Mouse (Mus musculus) bone marrow macrophage, adult 2 months (primary cell): ENCODE data around the gene 4921530L21Rik. TPM values are rescaled to one million over a fixed set of nuclear protein-coding genes. Genes with fewer than 3 reads are reported as not detected.

Experiments
- H3K27ac ChIP-seq: 2 replicates; pipeline ENCODE4 v1.5.1; 2012; ENCODE audit warnings: low read depth, low read length; ENCODE audit not compliant: insufficient read depth
- H3K4me1 ChIP-seq: 2 replicates; pipeline ENCODE4 v1.6.1; 2012; ENCODE audit warnings: low read length; ENCODE audit not compliant: control insufficient read depth, insufficient read depth
- H3K4me3 ChIP-seq: 2 replicates; pipeline ENCODE4 v1.5.1; 2012; ENCODE audit warnings: mild to moderate bottlenecking, low read length, moderate library complexity; ENCODE audit not compliant: insufficient read depth
- CTCF ChIP-seq: IDR thresholded peaks from 2 replicates; pipeline ENCODE4 v1.5.1; 2012; ENCODE audit warnings: low read depth, mild to moderate bottlenecking, low read length, moderate library complexity
- POLR2A ChIP-seq: IDR thresholded peaks from 2 replicates; pipeline ENCODE4 v1.6.1; 2012; ENCODE audit warnings: mild to moderate bottlenecking, low read depth, low read length, borderline replicate concordance
- polyA plus RNA-seq: library from polyadenylated mRNA; stranded (reverse); fragments of >200 nt; gene quantifications from 2 replicates; pipeline ENCODE4 v1.2.4, GENCODE M21; 2012; ENCODE audit not compliant: missing spikeins, insufficient read depth, insufficient read length

Gene 4921530L21Rik
- polyA plus RNA-seq: not detected in 2 replicates

DNA sequence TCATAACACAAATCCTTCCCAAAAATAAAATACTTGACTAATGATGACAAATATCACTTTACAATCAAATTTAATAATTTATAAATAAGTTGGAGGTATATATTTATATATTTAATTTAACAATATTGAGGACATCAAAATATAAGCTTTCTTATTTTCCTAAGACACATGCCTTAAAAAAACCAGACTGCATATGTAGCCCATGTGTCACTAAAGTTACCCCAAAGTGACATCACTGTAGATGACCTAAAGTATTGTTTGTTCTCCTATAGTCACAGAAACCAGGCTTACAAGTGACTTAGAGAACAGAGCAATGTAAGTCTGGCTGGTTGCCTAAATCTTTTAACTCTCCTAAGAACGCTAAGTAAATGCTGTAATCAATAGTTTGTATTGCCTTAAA is at the start of gene 4921530L21Rik:
Gene 4921530L21Rik, plus strand, starts transcription at position 301 of the 400 bp plus-strand sequence.
- TF ChIP-seq CTCF (no peak), POLR2A (no peak)
- Histone ChIP-seq H3K27ac (no peak within 1 kb of the TSS), H3K4me1 (no peaks in the 10 kb centered on the region), H3K4me3 (no peak within 1 kb of the TSS)

DNA sequence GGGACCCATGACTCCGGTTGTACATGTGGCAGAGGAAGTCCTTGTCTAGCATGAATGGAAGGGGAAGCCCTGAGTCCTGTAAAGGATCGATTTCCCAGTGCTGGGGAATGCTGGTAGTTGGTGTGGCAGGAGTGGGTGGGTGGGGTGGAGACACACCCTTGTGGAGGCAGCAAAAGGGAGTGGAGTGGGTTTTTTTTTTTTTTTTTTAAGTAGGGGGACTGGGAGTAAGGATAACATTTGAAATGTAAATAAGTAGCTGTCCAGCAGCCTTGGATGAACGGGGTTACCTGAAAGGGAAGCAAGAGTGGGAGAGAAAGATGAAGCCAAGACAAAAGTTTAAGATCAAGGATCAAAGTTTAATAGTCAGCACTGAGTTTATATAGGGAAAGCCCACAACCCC is 47.2 kb upstream of the 4921530L21Rik start:
- H3K27ac ChIP-seq: no peak overlapping the region
- TF ChIP-seq CTCF (no peak), POLR2A (no peak)
- H3K4me1 ChIP-seq: no peaks in the 10 kb centered on the region
- H3K4me3 ChIP-seq: no peak overlapping the region

DNA sequence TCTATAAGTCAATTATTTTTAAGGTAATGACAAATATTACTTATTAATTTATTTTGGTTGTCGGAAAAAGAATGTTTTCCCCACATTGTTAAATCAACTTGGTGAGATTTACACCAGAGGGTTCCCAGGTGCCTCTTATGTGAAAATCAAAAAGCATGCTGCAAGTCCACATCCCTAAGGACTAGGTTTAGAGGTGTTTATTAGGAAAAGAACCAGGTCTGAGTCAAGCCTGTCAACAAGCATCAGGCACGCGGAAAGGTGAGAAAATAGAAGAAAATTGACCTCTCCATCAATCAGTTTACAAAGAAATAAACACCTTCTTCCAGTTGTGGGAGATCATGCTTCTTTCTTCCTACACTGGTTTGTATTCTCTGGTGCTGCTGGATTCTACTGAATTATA is 18.1 kb upstream of the 4921530L21Rik start:
- TF ChIP-seq POLR2A (no peak), CTCF (no peak)
- Histone ChIP-seq H3K4me1 (no peaks in the 10 kb centered on the region), H3K4me3 (no peak overlapping the region), H3K27ac (no peak overlapping the region)

DNA sequence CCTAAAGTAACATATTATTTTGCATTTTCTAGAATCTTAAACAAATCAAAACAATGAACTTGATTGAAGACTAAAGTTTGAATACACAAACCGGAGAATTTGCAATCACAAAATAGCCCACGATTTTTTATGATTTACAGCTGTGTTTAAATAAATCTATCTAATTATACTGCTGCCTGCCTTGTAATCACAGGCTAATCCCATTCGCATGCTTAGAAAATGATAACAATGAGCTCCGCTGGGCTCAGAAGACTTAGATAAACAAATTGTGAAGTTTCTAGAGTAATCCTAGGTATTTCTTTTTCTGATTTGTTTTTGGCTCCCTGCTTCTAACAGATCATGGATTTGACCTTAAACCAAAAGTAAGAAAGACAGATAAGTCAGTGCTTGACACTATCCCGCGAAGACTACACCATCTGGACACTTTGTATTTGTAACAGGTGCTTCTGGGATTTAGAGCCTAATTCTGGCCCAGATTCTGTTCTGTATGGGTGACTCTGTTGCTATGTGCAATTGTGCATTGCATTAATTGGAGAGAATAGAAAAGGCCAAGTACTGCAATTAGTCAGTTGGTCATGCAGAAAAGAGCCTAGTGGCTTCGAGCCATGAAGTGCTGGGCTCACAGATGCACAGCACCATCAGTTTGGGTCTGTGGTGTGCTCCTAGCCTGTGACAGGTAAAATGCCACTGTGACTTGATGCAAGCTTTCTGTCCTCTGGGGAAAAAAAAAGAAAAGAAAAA is 15.2 kb upstream of the 4921530L21Rik start:
- Histone ChIP-seq H3K4me3 (no peak overlapping the region), H3K4me1 (no peaks in the 10 kb centered on the region), H3K27ac (no peak overlapping the region)
- no peak for TF ChIP-seq POLR2A
- TF ChIP-seq CTCF: no peak

- Histone ChIP-seq H3K4me1 (no peaks in the 10 kb centered on the region), H3K4me3 (no peak overlapping the region), H3K27ac (no peak overlapping the region)
- no peak for TF ChIP-seq POLR2A
- TF ChIP-seq CTCF: no peak
Observed at GRCm38 (mm10) chr14:95872020-95872419, 9.0 kb upstream of the 4921530L21Rik start.

DNA sequence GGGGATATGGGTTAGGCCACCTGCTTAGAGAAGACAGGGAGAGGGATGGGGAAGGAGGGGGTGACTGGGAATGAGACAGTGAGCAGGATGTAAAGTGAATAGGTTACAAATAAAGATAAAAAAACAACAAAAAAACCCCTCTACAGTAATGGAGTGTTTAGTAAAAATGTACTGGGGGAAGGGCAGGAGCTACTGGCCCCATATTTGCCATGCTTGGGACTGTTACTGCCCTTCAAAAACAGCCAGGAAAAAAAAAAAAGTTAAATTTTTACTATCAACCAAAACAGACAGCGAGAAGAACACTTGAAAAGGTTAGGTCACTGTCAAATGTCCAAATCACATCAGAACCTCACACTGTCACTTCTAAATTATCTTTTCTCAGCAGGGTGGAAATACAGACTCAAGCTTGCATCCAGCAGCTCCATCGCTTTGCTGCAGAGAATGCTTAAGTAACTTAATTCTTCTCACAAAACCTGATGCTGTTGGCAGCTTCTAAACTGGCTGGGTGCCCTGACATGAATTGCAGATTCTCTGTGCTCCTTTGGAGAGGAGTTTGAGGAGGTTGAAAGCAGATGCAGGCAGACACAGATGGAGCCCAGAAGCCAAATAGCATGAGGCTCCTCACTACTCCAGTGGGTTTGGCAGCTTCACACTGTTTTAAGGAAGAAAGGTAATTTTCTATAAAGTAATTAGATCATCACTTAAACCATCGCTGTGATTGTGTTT is 4.1 kb upstream of the 4921530L21Rik start:
- no peaks in the 10 kb centered on the region for H3K4me1 ChIP-seq
- TF ChIP-seq POLR2A (no peak), CTCF (no peak)
- H3K4me3 ChIP-seq: no peak overlapping the region
- no peak overlapping the region for H3K27ac ChIP-seq

DNA sequence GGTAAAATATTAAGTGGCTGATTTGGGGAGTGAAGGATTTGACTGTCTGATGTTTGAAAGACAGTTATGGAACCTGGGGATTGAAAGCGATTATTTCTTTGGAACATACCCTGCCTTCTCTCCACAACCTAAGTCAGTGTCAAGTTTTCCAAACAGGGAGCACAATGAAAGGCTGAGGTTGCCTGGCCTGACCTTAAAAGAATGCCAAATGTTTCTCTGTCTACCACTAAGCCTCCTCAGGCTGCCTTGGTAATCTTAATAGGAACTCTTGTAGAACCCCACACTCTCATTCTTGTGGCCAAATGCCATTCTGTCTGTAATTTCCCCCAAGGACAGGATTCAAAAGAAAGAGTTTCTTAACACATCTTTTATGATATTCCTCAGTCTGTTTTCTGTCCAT is 3.5 kb upstream of the 4921530L21Rik start:
- Histone ChIP-seq H3K4me3 (no peak overlapping the region), H3K27ac (no peak overlapping the region), H3K4me1 (no peaks in the 10 kb centered on the region)
- no peak for TF ChIP-seq CTCF
- TF ChIP-seq POLR2A: no peak

DNA sequence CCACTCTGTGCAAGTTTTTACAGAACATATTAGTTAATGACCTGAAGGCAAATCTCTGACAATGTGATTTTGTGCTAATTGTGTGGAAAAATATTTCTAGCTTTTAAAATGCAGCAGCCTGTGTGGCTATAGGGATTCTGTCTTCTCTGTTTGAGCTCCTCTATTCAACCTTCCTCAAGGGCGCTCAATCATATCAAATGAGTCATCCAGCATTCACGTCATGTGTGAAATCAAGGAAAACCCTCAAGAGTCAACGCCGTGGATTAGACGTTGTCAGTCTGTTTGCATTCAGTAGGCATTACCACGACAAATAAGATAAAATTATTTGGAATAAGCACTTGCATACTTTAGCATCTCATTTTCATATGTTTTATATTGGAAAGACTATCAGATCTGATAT is 18.4 kb downstream of the 4921530L21Rik start:
- H3K4me1 ChIP-seq: no peaks in the 10 kb centered on the region; the same call in 1 of the 2 replicates
- H3K4me3 ChIP-seq: no peak overlapping the region
- H3K27ac ChIP-seq: no peak overlapping the region
- TF ChIP-seq CTCF (no peak), POLR2A (no peak)

GRCm38 (mm10) chr14:95904591-95905095 is 23.6 kb downstream of the 4921530L21Rik start:
- Histone ChIP-seq H3K4me1 (no peaks in the 10 kb centered on the region), H3K4me3 (no peak overlapping the region), H3K27ac (no peak overlapping the region)
- TF ChIP-seq POLR2A (no peak), CTCF (no peak)

DNA sequence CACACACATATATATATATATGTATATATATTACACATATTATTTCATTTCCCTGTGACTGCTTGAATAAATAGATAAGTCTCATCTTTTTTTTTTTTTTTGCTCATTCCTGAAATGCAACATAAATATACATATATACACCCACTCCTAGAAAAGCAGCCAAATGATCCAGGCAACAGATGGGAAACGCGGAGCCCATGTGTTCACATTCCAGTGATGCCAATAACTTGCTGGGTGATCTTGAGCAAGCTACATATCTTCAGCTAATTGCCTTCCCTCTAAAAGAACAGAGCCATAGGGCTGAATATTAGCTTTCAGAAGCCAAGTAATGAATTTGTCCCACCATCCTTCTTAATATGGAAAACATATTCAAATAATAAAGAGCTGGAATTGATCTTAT is 32.2 kb downstream of the 4921530L21Rik start:
- H3K27ac ChIP-seq: no peak overlapping the region
- H3K4me1 ChIP-seq: peaks cover 4% of the 10 kb centered on the region; the same call in 1 of the 2 replicates
- H3K4me3 ChIP-seq: no peak overlapping the region
- no peak for TF ChIP-seq CTCF
- no peak for TF ChIP-seq POLR2A
